Mouse (Mus musculus): Measurements from ENCODE around the gene Rbfox3.

- TF ChIP-seq CTCF (IDR thresholded peaks at IDR 0.05; ENCODE audit: low read depth) (no peak), EP300 (optimal IDR thresholded peaks at IDR 0.05) (no peak)
Observed at GRCm38 (mm10) chr11:118645158-118645557, 266.2 kb downstream of the Rbfox3 start.

Data from stomach, postnatal 0 days (tissue).